Mouse (Mus musculus): ENCODE data around the gene Tex2.

The Tex2 gene

DNA sequence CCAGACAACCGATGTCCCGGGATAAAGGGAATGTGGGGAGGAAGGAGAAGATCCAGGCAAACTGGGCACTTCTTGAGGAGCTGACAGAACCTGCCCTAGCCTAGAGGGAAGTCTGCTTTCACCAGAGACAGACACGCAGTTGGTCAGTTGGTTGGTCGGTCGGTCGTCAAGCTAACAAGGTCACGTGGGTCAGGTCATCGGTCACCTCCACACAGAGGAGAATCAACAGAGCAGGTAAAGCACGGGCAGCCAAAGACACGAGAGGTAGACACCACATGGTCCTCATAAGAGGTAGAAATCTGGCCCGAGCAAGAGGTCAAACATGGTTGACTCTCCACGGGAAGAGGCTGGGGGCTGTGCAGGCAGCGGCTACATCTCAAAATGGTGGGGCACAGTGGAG is 70.2 kb downstream of the Tex2 start:
- DNase-seq (ENCODE audit: low spot score), result no peak

DNA sequence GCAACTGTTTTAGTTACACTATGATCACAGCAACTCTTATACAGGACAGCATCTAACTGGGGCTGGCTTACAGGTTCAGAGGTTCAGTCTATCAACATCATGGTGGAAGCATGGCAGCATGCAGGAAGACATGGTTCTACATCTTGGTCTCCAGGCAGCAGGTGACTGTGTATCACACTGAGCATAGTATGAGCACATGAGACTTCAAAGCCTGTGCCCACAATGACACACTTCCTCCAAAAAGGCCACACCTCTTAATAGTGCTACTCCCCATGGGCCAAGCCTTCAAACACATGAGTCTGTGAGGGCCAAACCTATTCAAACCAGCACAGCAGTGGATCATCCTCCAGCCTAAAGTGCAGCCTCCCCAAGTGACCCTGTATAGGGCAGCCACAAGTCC is 70.8 kb downstream of the Tex2 start:
- no peak for DNase-seq (ENCODE audit: low spot score)

DNA sequence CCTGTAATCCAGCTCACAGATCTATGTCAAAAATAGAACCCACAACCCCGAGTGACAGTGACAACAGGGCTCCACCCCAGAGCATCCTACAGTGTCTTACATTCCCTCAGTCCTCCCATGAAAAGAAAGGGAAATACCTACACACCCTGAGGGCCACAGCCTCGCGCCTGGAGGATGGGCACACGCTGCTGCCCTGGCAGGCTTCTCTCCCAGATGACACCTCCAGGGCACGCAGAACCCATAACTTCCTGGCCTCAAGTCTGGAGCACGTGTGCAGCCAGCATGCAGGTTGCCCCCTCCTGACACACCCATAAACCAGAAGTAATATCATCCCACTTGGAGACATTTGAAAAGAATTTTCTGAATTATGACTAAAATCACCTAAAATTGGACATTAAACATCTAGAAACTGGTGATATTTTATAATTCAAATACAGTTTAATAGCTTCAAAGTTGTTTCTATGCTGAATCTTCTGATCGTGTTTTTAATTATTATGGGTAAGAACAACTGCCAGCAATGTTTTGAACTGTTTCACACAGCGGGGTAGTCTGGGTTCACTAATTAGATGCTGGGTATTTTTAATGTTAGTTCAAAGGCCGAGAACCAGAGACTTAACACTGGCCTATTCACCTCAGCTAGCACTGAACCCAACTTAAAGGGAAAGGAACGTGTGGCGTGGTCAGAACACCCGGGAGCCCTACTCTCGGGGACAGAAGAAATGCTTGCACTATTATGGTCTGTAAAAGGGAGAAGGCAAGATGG is 72.5 kb downstream of the Tex2 start:
- no peak for DNase-seq (ENCODE audit: low spot score)

DNA sequence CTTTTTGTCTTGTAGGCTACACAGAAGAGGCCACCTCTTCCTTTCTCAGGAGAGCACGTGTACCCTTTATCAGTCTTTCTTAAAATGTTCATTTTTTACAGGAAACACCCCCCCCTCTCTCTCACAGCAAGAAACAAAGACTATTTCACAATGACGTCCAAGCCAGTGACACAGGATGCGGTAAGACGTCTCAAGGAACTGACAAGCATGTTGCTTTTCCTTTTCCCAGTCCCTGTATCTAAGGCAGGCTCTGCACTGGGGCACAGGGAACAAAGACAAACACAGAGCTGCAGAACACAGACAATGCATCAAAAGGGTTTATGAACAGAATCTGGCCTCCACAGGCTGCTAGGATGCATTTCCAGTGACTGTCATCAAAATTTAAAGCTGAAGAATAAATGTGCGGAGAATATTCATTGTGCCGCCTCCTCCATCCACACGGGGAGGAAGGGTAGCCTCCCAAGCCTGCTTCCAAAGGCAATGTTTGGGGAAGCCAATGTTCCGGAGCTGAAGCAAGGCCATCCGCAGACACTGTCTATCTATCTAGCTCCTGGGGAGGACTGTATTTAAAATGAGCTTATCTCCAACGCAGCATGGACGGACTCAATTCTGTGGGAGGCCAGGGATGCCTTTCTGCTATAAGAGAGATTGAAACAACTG is 76.8 kb downstream of the Tex2 start:
- DNase-seq (ENCODE audit: low spot score), result no peak

DNA sequence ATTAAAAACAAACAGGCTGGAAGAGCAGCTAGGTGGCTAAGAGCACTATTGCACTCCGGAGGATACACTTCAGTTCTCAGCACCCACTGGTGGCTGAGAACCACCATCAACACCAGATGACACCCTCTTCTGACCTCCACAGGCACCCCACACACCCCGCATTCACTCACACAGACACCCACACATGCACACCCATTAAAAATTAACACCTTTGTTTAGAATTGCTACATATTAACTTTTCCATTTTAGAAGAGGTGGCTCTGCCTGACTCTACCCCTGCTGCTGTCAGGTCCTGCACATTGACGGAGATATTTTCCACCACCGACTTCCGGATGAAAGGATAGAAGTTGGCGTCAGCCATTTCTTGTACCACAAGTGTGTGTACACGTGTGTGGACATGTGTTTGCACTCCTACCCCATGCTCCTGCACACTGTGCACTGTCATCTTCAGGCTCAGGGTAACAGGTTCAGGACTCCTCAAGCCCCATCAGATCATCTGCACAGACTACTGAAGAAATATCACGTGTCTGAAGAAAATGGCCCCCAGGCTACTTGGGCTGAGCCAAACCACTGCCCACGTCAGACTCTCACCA is 77.5 kb downstream of the Tex2 start:
- no peak for DNase-seq (ENCODE audit: low spot score)

DNA sequence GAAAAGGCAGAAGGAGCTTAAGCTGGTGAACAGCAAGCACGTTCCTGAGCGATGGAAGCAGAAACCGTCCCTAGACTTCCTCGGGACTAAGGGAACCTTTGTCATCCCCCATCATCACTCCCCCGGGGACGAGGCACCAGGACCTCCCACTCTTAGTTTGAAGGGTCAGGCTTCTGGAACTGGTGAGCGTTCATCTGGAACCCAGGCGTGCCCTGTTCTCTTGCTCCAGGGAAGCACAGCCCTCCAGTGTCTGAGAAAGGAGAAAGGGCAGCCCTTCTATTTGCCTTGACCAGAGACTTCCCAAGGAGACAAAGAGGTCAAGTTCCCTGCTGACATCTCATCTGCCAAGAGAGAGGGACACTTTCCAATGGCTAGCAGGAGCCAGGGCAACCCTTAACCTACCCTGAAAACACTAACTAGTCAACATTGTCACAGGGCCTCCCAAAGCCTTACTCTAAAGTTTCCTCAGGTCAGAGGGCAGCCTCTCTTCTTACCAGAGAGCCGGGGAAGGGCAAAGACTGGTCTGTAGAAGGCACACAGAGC is 80.9 kb downstream of the Tex2 start:
- no peak for DNase-seq (ENCODE audit: low spot score)

DNA sequence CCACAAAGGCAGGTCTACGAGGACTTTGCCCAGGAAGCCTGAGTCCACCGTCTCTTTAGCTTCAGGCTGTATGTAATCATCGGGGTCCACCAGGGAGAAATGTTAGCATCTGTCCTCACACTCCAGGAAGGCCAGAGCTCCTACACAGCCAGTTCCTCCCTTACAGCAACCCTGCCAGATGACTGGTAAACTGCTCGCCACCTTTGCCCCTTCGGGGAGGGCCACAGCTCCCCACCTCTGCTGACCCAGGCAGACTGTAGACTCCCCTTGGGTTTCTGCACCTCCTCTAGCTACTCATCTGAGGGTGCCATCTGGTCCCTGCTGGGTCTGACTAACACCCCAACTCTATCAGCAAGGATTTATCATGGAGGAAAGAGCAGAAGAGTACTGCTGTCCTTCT is 83.4 kb downstream of the Tex2 start:
- no peak for DNase-seq (ENCODE audit: low spot score)

DNA sequence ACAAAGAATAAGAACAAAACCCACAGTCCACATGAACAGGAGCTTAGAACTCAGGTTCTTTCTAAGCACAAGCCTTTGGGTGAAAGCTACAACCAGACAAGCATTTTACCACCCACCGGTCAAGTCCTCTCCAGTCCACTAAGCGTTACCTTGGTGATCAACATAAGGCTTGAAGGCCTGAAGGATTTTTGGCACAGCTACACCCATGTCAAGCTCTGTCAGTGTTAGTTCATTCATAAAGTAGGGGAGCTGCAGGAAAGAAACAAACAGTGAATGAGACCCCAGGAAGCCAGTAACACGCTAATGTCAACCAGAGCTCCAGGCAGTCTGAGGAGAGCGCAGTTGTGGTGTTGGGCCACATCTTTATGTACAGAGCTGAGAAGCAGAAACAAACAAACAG is 84.1 kb downstream of the Tex2 start:
- DNase-seq (ENCODE audit: low spot score), result no peak

DNA sequence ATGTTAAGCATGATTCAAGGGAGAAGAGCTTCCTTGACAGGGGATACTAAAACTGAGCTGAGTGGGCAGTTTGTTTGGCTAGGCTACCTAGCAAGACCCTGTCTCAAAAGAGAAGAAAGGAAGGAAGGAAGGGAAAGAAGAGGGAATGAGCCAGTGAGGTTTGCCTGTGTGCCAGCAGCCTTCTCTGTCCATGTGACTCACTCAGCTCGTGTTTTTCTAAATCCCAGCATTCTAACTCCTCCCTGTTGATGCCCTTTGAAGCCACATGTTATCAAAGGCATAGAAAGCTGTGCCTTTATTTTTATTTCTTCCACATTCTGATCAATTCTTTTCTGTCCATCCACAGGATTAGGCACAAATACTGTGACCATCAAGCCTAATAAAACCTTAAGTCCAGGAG is 85.3 kb downstream of the Tex2 start:
- DNase-seq (ENCODE audit: low spot score), result no peak

DNA sequence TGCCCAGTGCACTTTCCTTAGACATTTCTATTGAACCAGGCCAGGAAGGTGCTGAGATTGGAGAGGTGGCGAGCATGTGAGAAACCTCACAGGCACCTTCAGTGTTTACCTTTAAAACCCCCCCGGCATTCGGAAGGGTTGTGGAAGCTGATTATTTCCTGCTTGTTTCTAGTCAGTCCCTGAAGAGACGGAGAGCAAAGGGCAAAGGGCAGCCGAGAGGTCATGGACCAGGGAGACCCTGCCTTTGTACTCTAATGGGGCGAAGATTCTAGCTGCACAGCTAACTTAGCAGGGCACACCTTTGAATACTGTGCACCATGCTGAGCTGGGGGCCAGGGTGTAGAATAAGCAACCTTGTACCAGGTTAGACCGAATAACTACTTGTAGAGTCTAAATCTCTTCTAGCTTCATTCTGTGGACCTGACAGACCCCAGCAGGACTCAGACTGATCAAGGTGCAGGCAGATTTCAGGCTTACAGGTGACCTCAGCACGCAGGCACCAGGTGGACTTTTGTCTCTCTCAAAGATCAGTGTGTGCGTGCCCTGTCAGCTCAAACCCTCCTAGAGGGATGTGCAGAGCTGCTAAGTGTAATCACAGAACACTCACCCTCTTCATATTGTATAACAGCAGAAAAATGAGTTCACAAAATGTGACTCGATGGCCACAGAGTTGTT is 85.9 kb downstream of the Tex2 start:
- no peak for DNase-seq (ENCODE audit: low spot score)

DNA sequence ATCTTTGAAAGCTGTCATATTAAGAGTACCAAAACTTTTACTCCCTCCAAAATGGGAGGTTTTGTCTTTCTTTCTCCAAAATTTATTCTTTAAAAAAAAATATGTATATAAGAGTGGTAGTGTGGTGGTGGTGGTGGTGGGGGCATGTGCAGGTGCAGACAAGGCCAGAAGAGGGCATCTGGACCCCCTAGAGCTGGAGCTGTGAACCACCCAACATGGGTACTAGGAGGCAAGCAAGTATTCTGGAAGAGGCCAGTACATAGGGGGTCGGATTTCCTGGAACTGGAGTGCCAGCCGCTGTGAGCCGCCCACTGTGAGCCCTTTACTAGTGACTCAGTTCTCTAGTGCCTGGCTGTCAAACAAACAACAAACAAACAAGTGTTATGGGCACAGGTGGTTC is 90.7 kb downstream of the Tex2 start:
- no peak for DNase-seq (ENCODE audit: low spot score)

DNA sequence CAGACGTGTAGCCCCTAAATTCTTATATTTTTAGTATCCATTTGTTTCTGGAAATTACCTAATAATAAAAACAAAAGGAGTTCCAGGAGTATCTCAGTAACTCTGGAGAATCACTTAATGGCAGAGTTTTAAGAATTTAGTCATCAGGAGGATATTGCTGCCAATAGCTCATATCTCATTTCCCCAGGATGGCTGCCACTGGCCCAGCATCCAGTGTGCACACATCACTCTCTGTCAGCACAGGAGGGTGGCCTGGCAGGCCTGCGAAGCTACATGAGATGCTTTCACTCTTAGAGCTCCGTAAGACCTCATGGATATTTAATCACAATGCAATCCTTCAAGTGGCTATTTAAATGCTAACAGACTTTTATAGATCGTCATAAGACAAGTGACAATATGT is 91.6 kb downstream of the Tex2 start:
- DNase-seq (ENCODE audit: low spot score), result no peak

DNA sequence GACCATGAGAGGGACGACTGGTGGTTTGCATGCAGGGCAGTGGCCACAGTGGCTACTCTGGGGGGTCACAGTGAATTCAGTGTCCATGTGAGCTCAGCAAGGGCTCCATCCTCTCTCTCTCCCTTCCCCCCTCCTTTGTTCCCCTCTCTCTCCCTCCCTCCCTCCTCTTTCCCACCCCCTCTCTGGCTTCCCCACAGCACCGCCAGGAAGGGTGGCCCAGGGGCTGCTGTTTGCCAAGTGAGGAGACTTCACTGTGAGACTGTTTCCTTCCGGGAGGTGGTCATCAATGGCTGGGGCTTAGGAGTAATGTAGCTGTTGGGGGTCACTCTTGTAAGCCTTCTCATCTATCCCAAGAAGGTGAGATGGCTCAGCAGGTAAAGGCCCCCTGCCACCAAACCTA is 92.8 kb downstream of the Tex2 start:
- DNase-seq (ENCODE audit: low spot score), result no peak

DNA sequence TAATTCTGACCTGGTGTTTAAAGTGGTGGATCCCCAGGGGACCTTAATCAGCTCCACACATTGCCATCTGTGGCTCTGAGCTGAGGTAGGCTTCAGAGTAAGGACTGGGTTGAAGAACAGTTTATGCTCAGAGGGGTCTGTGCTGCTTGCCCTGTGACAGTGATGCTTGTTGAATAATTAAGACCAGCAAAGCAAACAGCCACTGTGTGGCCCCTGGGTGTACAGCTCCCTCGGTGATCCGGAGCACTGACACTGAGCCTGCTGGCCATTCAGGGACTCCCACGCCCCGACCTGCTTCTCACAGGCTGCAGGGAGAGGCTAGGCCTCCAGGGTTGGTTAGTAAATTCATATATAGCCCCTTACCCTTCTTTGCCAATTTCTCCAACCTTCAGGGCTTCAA is 93.7 kb downstream of the Tex2 start:
- DNase-seq (ENCODE audit: low spot score), result no peak

DNA sequence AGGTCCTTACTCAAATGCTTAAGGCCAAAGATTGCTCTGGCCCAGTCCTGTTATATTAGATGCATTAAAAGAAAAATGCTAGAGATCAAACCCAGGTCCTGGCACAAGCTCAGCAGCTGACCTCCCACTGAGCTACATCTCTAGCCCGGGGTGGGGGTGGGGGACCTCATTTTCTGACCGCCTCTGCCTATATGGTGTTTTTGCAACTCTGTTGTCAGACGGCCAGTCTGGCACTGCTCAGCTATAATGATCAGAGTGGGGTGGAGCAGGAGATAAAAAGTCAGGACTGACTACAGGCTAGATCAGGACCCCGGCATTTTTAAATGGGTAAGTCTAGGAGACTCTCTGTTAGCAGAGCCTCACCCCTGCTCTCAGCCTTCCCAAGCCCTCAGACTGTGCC is 94.8 kb downstream of the Tex2 start:
- no peak for DNase-seq (ENCODE audit: low spot score)

DNA sequence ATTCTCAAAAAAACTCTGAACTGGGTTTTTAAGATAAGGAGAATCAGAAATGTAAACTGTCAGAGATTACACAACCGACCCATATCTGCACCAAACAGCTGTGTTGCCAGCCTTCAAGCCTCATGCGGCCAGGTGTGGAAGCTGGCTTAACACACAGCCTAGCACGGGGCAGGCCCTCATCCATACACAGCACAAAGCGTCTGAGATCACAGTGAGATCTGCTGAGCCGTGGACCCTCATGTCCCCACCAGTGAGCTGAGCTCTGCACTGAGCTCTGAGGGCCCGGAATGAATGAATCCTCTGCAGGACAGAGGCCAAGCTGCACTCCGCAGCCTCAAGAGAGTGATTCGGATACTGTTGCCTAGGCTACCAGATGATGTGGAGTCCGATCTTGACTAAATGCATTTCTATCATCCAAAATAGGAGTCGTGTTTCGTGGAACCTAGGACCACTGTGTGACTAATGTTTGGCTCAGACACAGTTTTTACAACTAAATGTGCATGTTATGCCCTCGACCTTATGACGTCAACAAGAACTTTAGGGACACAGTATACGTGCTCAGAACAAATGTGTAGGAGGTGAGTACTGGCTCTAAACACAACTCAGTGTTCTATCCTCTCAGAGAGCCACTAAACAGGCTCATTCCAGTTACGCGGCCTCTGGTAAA is 98.0 kb downstream of the Tex2 start:
- no peak for DNase-seq (ENCODE audit: low spot score)

DNA sequence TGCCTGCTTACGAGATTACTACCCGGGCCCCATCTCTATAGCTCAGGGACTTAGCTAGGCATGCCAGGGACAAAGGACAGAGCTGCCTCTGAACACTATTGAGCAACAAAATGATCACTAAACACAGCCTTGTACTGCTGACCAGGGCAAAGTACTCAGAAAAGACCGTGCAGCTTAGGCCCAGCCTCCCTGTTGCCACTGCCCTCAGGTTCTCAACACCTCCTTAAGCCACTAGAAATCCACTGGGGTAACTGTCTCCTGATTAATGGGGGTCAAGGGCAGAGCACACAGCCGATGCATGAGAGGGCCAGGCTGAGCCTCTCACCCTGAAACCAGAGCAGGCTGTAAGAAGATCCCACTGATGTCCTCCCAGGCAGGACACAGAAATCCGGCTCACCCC is 98.8 kb downstream of the Tex2 start:
- DNase-seq (ENCODE audit: low spot score), result no peak

DNA sequence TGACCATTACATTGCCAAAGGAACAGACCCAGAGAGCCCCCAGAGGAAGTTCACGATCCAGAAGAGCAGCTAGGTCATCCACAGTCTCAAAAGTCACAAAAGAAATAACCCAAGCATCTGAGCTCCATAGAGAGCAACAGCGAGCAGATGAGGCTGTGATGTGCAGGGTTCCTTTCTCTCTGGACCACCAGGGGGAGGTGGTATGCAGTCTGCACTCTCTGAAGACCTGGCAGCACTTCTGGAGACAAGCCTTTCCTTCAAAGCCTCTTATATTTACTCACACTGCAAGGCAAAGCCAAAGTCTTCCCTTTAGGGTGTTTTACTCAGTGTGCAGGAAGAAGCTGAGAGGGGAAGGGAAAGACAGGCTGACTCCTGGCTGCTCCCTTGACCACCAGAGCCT is 100.1 kb downstream of the Tex2 start:
- DNase-seq (ENCODE audit: low spot score), result peak; percentile 59

DNA sequence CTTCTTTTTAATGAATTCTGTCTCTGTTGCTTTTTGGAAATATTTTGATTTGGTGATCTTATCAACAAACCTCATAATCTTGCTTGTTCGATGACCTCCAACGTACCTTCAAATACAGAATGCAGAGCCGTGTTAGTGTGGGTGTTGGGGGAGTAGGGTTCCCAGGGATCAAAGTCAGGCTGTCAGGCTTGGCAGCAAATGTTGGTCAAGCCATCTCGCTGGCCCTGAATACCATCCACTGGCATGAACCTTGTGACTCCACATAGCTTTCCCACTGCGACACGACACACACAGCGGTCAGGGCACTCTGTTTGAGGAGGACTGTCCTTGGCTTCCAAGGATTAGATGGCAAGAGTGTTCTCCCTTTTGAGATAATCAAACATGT is 101.2 kb downstream of the Tex2 start:
- no peak for DNase-seq (ENCODE audit: low spot score)

DNA sequence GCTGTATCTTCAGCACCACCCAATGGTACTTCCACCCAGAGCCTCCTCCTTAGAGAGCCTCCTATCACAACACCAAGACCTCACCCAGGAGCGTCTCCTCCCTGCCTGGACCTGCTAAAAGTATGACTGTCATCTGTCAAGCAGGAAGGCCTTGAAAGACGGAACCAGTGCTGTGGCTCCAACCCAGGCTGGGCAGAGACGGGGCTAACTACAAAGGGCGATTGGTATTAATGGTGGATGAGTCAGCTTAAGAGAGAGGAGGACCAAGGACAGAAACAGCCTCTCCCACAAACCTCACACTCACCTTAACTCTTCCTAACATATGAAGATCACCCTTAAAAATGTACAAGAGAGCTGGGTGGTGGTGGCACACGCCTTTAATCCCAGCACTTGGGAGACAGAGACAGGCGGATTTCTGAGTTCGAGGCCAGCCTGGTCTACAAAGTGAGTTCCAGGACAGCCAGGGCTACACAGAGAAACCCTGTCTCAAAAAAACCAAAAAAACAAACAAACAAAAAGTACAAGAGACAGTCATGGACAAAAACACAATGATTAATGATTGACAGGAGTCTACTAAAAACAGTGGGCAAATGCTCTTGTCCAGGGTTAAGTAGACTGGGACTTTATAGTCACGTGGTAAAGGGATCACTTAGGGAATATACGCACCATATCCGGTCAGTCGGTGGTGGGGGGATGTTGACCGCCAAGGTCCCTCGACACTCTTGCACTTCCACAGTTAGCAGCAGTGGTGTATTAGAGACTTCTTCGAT is 101.8 kb downstream of the Tex2 start:
- DNase-seq (ENCODE audit: low spot score), result no peak

DNA sequence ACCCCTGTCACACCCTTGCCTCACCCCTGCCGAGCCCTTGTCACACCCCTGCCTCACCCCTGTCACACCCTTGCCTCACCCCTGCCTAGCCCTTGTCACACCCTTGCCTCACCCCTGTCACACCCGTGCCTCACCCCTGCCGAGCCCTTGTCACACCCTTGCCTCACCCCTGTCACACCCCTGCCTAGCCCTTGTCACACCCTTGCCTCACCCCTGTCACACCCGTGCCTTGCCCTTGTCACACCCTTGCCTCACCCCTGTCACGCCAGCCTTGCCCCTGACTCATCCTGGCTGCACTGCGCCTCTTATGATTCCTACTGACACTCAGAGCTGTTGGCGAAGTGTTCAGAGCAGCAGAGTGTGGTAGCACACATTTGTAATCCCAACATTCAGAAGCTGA is 105.6 kb downstream of the Tex2 start:
- DNase-seq (ENCODE audit: low spot score), result no peak

DNA sequence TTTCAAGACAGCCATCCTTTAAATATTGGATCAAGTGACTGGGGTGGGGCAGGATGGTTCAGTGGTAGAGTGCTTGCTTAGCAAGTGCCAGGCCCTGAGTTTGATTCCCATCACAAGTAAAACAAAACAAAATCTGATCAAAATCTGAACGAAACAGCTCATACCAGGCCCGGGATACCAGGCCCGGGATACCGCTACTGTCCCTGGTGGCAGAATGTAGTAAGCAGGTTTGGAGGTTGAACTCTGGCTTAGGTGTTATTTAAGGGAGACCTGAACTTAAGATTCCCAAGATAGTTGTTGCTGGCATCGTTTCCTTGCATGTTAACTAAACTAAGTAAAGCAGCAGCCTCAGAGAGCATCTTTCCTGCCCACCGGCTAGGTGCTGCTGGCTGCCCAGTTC is 107.0 kb downstream of the Tex2 start:
- no peak for DNase-seq (ENCODE audit: low spot score)

Data from ovary, postnatal 36 days (tissue).